Mouse (Mus musculus): ENCODE measurements around the gene H2-K1. TPM values are rescaled to one million over a fixed set of nuclear protein-coding genes. Genes with fewer than 3 reads are reported as not detected.

The H2-K1 gene
- total RNA-seq, 2 experiments from 2014 or later = 12.3 to 15.9 TPM

- DNase-seq (ENCODE audit: low spot score in 2 of 2) = no peak
- intact Hi-C loops (cut with DNase I) = no loop called here
Observed at GRCm38 (mm10) chr17:33948090-33948904, 51.9 kb downstream of the H2-K1 start.

- intact Hi-C loops (cut with DNase I) = no loop called here
Observed at GRCm38 (mm10) chr17:33947430-33948089, 52.6 kb downstream of the H2-K1 start.

More at GRCm38 (mm10) chr17:33947430-33948089, 52.6 kb downstream of the H2-K1 start:
- DNase-seq (ENCODE audit: low spot score in 2 of 2) = peak in 1 of 2 experiments; percentile 63

Small RNA genes within 50 kb of the gene (microRNA-seq; reads per million reads assigned to microRNA genes)
- gene Mir219a-1 (0 to 0.25 reads per million in 2 experiments), gene Mir219c (0 reads per million in 2 experiments)

Other genes with a start within 250 kb of the H2-K1 start
- 100 to 1,000 TPM; 328 to 343 TPM for gene Rab11b, start 239.8 kb downstream of the H2-K1 start, total RNA-seq (2021)
- 1 to 10 TPM; 3.9 to 4.1 TPM for gene Angptl4, start 218.5 kb downstream of the H2-K1 start, total RNA-seq (2021)
- gene Kank3, start 189.8 kb downstream of the H2-K1 start, total RNA-seq (2021) = 10 to 100 TPM; 37.0 to 39.7 TPM
- gene Rps28, start 175.8 kb downstream of the H2-K1 start, total RNA-seq (2021) = 100 to 1,000 TPM; 675 to 677 TPM
- 100 to 1,000 TPM; 196 to 205 TPM for gene Ndufa7, start 175.8 kb downstream of the H2-K1 start, total RNA-seq (2021)
- 10 to 100 TPM; 28.1 to 28.3 TPM for gene Cd320, start 157.3 kb downstream of the H2-K1 start, total RNA-seq (2021)
- not detected for gene Gm7029, start 126.5 kb downstream of the H2-K1 start, total RNA-seq (2021)
- 1 to 10 TPM; 3.0 to 3.4 TPM for gene Kifc1, start 109.7 kb downstream of the H2-K1 start, total RNA-seq (2021)
- under 1 TPM in 1 of 2 experiments, not detected in 1; 0.57 TPM for gene Platr17, start 95.2 kb downstream of the H2-K1 start, total RNA-seq (2021)
- 10 to 100 TPM; 26.0 to 26.2 TPM for gene Daxx, start 90.9 kb downstream of the H2-K1 start, total RNA-seq (2021)
- 10 to 100 TPM; 32.7 to 37.7 TPM for gene Tapbp, start 84.4 kb downstream of the H2-K1 start, total RNA-seq (2021)
- 10 to 100 TPM; 28.1 to 32.1 TPM for gene Zbtb22, start 84.4 kb downstream of the H2-K1 start, total RNA-seq (2021)
- 10 to 100 TPM; 55.2 to 66.8 TPM for gene Rgl2, start 70.8 kb downstream of the H2-K1 start, total RNA-seq (2021)
- gene Pfdn6, start 60.0 kb downstream of the H2-K1 start, total RNA-seq (2021) = 100 to 1,000 TPM in 1 of 2 experiments, 10 to 100 TPM in 1; 89.7 to 104 TPM
- 10 to 100 TPM; 11.2 to 12.0 TPM for gene Wdr46, start 59.7 kb downstream of the H2-K1 start, total RNA-seq (2021)
- gene B3galt4, start 48.9 kb downstream of the H2-K1 start, total RNA-seq (2021) = 1 to 10 TPM; 5.8 to 6.4 TPM
- gene Vps52, start 44.5 kb downstream of the H2-K1 start, total RNA-seq (2021) = 10 to 100 TPM; 78.4 to 81.9 TPM
- 100 to 1,000 TPM; 296 to 299 TPM for gene Rps18, start 44.3 kb downstream of the H2-K1 start, total RNA-seq (2021)
- gene Ring1, start 24.3 kb upstream of the H2-K1 start, total RNA-seq (2021) = 10 to 100 TPM; 28.4 to 32.2 TPM
- 10 to 100 TPM; 33.3 to 35.1 TPM for gene H2-Ke6, start 27.7 kb upstream of the H2-K1 start, total RNA-seq (2021)
- 10 to 100 TPM; 96.2 to 98.6 TPM for gene Slc39a7, start 31.3 kb upstream of the H2-K1 start, total RNA-seq (2021)
- gene Rxrb, start 31.5 kb upstream of the H2-K1 start, total RNA-seq (2021) = 10 to 100 TPM; 79.5 to 83.1 TPM
- 10 to 100 TPM; 14.1 to 14.6 TPM for gene Col11a2, start 39.1 kb upstream of the H2-K1 start, total RNA-seq (2021)
- under 1 TPM in 1 of 2 experiments, not detected in 1; 0.34 TPM for gene H2-Oa, start 92.0 kb upstream of the H2-K1 start, total RNA-seq (2021)
- gene H2-DMa, start 119.2 kb upstream of the H2-K1 start, total RNA-seq (2021) = 10 to 100 TPM; 26.0 to 26.5 TPM
- gene Brd2, start 122.3 kb upstream of the H2-K1 start, total RNA-seq (2021) = 100 to 1,000 TPM; 178 to 192 TPM
- under 1 TPM; 0.46 to 0.92 TPM for gene H2-DMb2, start 143.0 kb upstream of the H2-K1 start, total RNA-seq (2021)
- gene H2-DMb1, start 152.7 kb upstream of the H2-K1 start, total RNA-seq (2021) = 1 to 10 TPM in 1 of 2 experiments, under 1 TPM in 1; 0.94 to 1.5 TPM
- gene Tap1, start 187.2 kb upstream of the H2-K1 start, total RNA-seq (2021) = 1 to 10 TPM; 1.5 to 1.8 TPM
- gene Psmb9, start 187.4 kb upstream of the H2-K1 start, total RNA-seq (2021) = 1 to 10 TPM in 1 of 2 experiments, under 1 TPM in 1; 0.53 to 1.4 TPM
- gene Psmb8, start 197.4 kb upstream of the H2-K1 start, total RNA-seq (2021) = 1 to 10 TPM; 2.0 to 4.1 TPM
- gene Tap2, start 203.2 kb upstream of the H2-K1 start, total RNA-seq (2021) = 1 to 10 TPM; 5.2 to 5.4 TPM
- under 1 TPM in 1 of 2 experiments, not detected in 1; 0.23 TPM for gene H2-Ob, start 238.6 kb upstream of the H2-K1 start, total RNA-seq (2021)